Mouse (Mus musculus): Measurements from ENCODE around the gene Rbfox1.
A peak's percentile ranks its signal among the peaks of the same experiment; 100 is the strongest.

DNA sequence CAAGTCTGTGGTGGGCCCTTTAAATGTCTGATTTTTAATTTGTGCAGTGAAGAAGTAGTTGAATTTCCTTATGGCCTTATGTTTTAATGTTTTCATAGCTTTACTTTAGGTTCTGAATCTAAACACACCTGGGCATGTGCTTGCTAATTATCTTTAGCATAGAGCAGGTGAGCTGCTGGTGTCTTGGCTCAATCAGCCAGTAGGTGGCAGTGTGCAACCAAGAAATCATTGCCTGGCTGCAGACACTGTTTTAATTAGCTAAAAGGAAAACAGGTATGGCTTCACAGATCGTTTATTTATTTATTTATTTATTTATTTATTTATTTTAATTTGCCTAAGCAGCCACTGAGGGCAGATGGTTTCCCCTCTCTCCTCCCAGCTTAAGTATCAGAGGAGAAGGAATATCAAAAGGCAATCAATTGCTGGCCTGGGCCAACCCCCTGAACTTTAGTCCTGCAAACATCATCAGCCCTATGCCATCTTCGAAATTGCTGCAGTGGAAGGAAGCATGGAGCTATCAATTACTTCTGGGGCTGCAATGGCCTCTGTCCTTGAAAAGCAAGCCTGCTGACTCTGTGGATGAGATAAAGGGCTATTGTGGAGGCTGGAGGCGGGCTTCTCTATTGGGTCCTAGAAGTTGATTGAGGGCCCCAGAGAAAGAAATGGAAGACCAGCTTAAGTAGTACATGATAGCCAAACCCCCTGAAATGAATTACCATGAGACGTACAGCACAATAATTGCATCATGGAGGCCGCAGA, 618.6 kb downstream of the Rbfox1 start:
- peak; percentile 40; the same call in 1 of the 2 replicates for TF ChIP-seq CTCF (IDR thresholded peaks at IDR 0.05; ENCODE audit: low read depth, low read length)
- no peak for TF ChIP-seq POLR2A (IDR thresholded peaks at IDR 0.05; ENCODE audit: borderline replicate concordance, low read depth, low read length)

All from bone marrow macrophage, adult 2 months (primary cell).